Mouse (Mus musculus) midbrain, embryonic 10.5 days (tissue): ENCODE data around the gene Cts8. TPM values are rescaled to one million over a fixed set of nuclear protein-coding genes. Genes with fewer than 3 reads are reported as not detected.
A peak's percentile ranks its signal among the peaks of the same experiment; 100 is the strongest.

Experiments used
- DNase-seq: peaks from one replicate; pipeline ENCODE4 v3.0.0-alpha.2; 2017; ENCODE audit warnings: low spot score
- H3K27ac ChIP-seq: fragments of 300-500 bp; sonication (generic); replicated peaks from 2 replicates; pipeline ENCODE4 v1.5.1; 2016; ENCODE audit warnings: mild to moderate bottlenecking
- H3K27me3 ChIP-seq: fragments of 300-500 bp; sonication (generic); 2 replicates; pipeline ENCODE4 v1.6.1; 2016; ENCODE audit warnings: low read depth, mild to moderate bottlenecking; ENCODE audit not compliant: poor library complexity, severe bottlenecking
- H3K36me3 ChIP-seq: fragments of 300-500 bp; sonication (generic); 2 replicates; pipeline ENCODE4 v1.6.1; 2016; ENCODE audit warnings: mild to moderate bottlenecking, moderate library complexity
- H3K4me1 ChIP-seq: fragments of 300-500 bp; sonication (generic); 2 replicates; pipeline ENCODE4 v1.6.1; 2016
- H3K4me3 ChIP-seq: fragments of 300-500 bp; sonication (generic); 2 replicates; pipeline ENCODE4 v1.5.1; 2016; ENCODE audit warnings: mild to moderate bottlenecking, moderate library complexity
- H3K9me3 ChIP-seq: fragments of 300-500 bp; sonication (generic); replicated peaks from 2 replicates; pipeline ENCODE4 v1.6.1; 2016; ENCODE audit warnings: mild to moderate bottlenecking
- WGBS: fragments of 180-500 bp; shearing (Covaris S2); methylation state at CpG from one replicate; pipeline ENCODE4 v1.1.7; 2016; 5-methylcytosine and 5-hydroxymethylcytosine counted together
- polyA plus RNA-seq: library from polyadenylated mRNA; unstranded; fragments of >200 nt; fragmentation: Nextera tagmentation; extraction: Ambion mirVana; gene quantifications from 2 replicates; pipeline ENCODE4 v1.2.1, GENCODE M21; 2016

The Cts8 gene
- polyA plus RNA-seq, result not detected in 2 replicates

- no peak for DNase-seq
- Histone ChIP-seq H3K4me3 (no peak within 1 kb of the TSS), H3K36me3 (no peaks in the 10 kb centered on the region), H3K4me1 (no peaks in the 10 kb centered on the region), H3K9me3 (peaks cover 76% of the 10 kb centered on the region), H3K27ac (no peak within 1 kb of the TSS), H3K27me3 (no peaks in the 10 kb centered on the region)
- WGBS, result 86% methylated on average over 2 of the region's 2 CpGs
Measured at GRCm38 (mm10) chr13:61255258-61255657, at the start of gene Cts8. Cts8 (minus strand) TSS chr13:61255358.

DNA sequence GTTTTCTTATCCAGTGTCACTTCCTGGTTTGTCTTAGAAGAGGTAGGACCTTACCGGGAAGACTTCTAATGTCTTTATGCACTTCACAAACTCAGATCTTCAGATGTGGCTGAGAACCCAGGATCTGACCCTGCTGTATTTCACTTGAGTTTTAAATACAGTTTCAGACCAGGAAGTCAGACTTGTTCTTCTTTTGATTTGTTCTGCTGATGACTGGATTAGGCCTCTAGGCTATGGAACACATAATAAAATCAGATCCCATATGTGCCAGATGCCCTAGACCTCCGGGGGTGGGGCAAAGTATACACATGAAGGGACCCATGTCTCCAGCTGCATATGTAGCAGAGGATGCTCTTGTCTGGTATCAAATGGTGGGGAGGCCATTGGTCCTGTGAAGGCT is 33.6 kb upstream of the Cts8 start, which contains the start of gene Gm49398:
Gene Gm49398 (minus strand): TSS at position 101 of the 400 bp plus-strand sequence.
- Histone ChIP-seq H3K36me3 (no peaks in the 10 kb centered on the region), H3K27me3 (no peaks in the 10 kb centered on the region), H3K27ac (no peak within 1 kb of the TSS), H3K4me3 (no peak within 1 kb of the TSS), H3K9me3 (peaks cover 48% of the 10 kb centered on the region), H3K4me1 (no peaks in the 10 kb centered on the region)
- WGBS, result 83% methylated on average over 2 of the region's 2 CpGs
- no peak for DNase-seq

DNA sequence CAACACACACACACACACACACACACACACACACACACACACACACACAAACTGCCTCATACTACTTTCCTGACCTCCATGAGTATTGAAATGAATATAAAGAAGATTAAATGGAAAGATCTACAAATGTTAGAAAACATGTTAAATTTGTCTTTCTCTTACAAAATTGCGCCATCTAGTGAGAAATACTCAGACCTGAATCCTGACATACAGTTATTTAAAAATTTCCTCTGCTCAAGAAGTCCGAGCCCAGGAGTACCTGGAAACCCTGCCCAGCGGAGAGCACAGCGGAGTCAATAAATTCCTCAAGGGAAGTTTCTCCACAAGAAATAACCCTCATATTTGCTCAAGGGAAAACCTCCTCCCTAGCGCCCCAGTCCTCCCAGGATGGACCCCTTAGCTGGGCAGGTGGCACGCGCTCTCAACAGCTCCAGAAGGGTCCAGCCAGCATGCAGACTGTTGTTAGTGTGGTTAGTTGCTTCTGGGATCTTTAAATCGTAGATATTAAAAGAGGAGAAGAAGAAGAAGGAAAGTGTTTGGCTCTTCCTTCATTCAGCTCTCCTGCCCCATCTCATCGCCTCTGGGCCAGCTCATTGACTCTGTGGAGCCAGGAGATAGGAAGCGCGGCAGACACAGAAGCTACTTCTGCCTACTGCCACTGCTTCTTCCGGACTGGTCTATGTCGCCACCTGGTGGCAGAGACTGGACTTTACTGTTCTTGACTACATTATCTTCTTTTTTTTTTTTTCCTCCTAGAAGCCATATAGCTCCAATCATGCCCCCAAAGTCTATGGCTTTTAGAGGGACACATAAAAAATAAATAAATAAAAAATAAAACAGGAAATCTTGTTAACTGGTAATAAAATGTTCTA is 13.8 kb downstream of the Cts8 start:
- no peak overlapping the region for H3K27ac ChIP-seq
- H3K9me3 ChIP-seq, result peaks cover 52% of the 10 kb centered on the region
- H3K36me3 ChIP-seq, result no peaks in the 10 kb centered on the region
- DNase-seq, result peak; percentile 12
- H3K4me3 ChIP-seq, result no peak overlapping the region
- H3K4me1 ChIP-seq, result no peaks in the 10 kb centered on the region
- no peaks in the 10 kb centered on the region for H3K27me3 ChIP-seq
- WGBS, result 61% methylated on average over 13 of the region's 13 CpGs

- no peaks in the 10 kb centered on the region for H3K36me3 ChIP-seq
- 88% methylated on average over 3 of the region's 3 CpGs for WGBS
- H3K27me3 ChIP-seq, result no peaks in the 10 kb centered on the region
- no peak for DNase-seq
- H3K4me1 ChIP-seq, result no peaks in the 10 kb centered on the region
- H3K27ac ChIP-seq, result no peak within 1 kb of the TSS
- no peak within 1 kb of the TSS for H3K4me3 ChIP-seq
- peaks cover 78% of the 10 kb centered on the region for H3K9me3 ChIP-seq
Measured at GRCm38 (mm10) chr13:61203310-61203709, 51.8 kb downstream of the Cts8 start, which contains the start of gene Cts6. Cts6 (minus strand) TSS chr13:61203410.

Other genes starting within 250 kb of the Cts8 start
- gene Ctsj, start 249.4 kb downstream of the Cts8 start, polyA plus RNA-seq, result not detected in 2 replicates
- not detected in 2 replicates for gene Ctsq, start 214.7 kb downstream of the Cts8 start, polyA plus RNA-seq
- not detected in 2 replicates for gene Ctsr, start 91.1 kb downstream of the Cts8 start, polyA plus RNA-seq
- not detected in 2 replicates for gene Cts6, start 51.9 kb downstream of the Cts8 start, polyA plus RNA-seq
- gene Gm49398, start 33.5 kb upstream of the Cts8 start, polyA plus RNA-seq, result not detected in 2 replicates
- not detected in 2 replicates for gene Cts7, start 102.8 kb upstream of the Cts8 start, polyA plus RNA-seq